Mouse (Mus musculus): ENCODE measurements at regions not wholly inside any gene's neighbourhood (a gene's known extent, or its start where the extent isn't known, plus 50 kb on each side); places are given as distances from the start of the nearest gene placed in this dataset.

DNA sequence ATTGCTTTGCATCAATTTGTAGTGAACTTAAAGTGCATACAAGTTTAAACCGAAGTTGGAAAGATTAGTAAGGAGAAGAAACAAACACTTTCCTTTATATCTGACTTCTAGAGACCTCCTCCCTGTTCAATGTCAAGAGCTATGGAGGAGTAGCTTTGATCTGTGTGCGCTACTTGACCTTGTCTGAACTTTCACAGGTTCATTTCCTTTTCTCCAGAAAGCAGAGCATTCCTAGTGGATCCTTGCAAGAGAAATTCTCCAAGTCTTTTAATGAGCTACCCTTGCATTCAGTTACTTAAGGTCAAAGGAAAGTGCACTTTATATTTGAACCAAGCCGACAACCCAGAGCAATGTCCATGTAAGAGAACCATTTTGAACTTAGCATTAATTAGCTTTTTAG is 177.2 kb upstream of the Mdga2 start:
- TF ChIP-seq CTCF (IDR thresholded peaks at IDR 0.05; ENCODE audit: borderline replicate concordance, extremely low read depth, insufficient read depth, insufficient read length) (no peak), POLR2A (IDR thresholded peaks at IDR 0.05; ENCODE audit: borderline replicate concordance, extremely low read depth, insufficient read depth, insufficient read length, poor library complexity, severe bottlenecking) (no peak)
